Mouse (Mus musculus) G1E (cell line): Measurements from ENCODE around the gene Fabp7.

Experiments
- CTCF ChIP-seq: IDR thresholded peaks from 2 replicates; pipeline ENCODE4 v1.5.1; 2012; ENCODE audit warnings: low read depth, low read length, inconsistent platforms, mixed read lengths
- GATA1 ChIP-seq: IDR thresholded peaks from 2 replicates; pipeline ENCODE4 v1.6.1; 2012; ENCODE audit warnings: borderline replicate concordance, low read length, inconsistent platforms, mixed read lengths
- GATA2 ChIP-seq: IDR thresholded peaks from 2 replicates; pipeline ENCODE4 v1.6.1; 2012; ENCODE audit warnings: low read depth, low read length, inconsistent platforms, borderline replicate concordance
- TAL1 ChIP-seq: conservative IDR thresholded peaks from 2 replicates; pipeline ENCODE4 v1.6.1; 2012; ENCODE audit warnings: low read depth, low read length, inconsistent platforms, mixed read lengths

GRCm38 (mm10) chr10:57745452-57745851 is 39.2 kb upstream of the Fabp7 start:
- TF ChIP-seq CTCF (no peak), GATA1 (no peak), GATA2 (no peak), TAL1 (no peak)
